Mouse (Mus musculus) left cerebral cortex, postnatal 14 days (tissue): ENCODE measurements around the gene Arid1b. TPM values are rescaled to one million over a fixed set of nuclear protein-coding genes. Genes with fewer than 3 reads are reported as not detected.

ENCODE experiments used
- DNase-seq, 2 experiments: peaks; one replicate each; pipeline ENCODE4 v3.0.0; 2021 to 2022; ENCODE audit warnings: low spot score in 2 of 2, mixed read lengths in 1 of 2
- intact Hi-C: fragments of 180-260 bp; cut with DNase I; formaldehyde crosslinking; loops from one replicate; pipeline ENCODE4 v1.15.1; 2025
- total RNA-seq, 2 experiments: library from RNA; stranded (reverse); gene quantifications; 2 replicates each; pipeline ENCODE4 v1.2.3; 2021

The Arid1b gene
- total RNA-seq, 2 experiments from 2014 or later, result 77.7 to 79.6 TPM

- no peak for DNase-seq
- intact Hi-C loops, result no loop called here
Measured at GRCm38 (mm10) chr17:5125856-5126806, 132.0 kb downstream of the Arid1b start.

GRCm38 (mm10) chr17:5129606-5130005, 135.5 kb downstream of the Arid1b start:
- intact Hi-C loops, result no loop called here
- DNase-seq, result no peak

GRCm38 (mm10) chr17:5130116-5130515, 136.0 kb downstream of the Arid1b start:
- DNase-seq, result no peak
- intact Hi-C loops, result no loop called here

GRCm38 (mm10) chr17:5131706-5132105, 137.6 kb downstream of the Arid1b start:
- intact Hi-C loops, result no loop called here
- DNase-seq, result no peak

GRCm38 (mm10) chr17:5132296-5132986, 138.3 kb downstream of the Arid1b start:
- intact Hi-C loops, result no loop called here

GRCm38 (mm10) chr17:5132987-5133355, 138.8 kb downstream of the Arid1b start:
- intact Hi-C loops, result no loop called here
- DNase-seq, result no peak

More at GRCm38 (mm10) chr17:5132296-5132986, 138.3 kb downstream of the Arid1b start:
- no peak for DNase-seq

- intact Hi-C loops, result no loop called here
- no peak for DNase-seq
Measured at GRCm38 (mm10) chr17:5133831-5134230, 139.7 kb downstream of the Arid1b start.

- DNase-seq, result no peak
- intact Hi-C loops, result no loop called here
Measured at GRCm38 (mm10) chr17:5134271-5134670, 140.1 kb downstream of the Arid1b start.

- intact Hi-C loops, result no loop called here
- no peak for DNase-seq
Measured at GRCm38 (mm10) chr17:5137936-5138335, 143.8 kb downstream of the Arid1b start.

GRCm38 (mm10) chr17:5138641-5139205, 144.6 kb downstream of the Arid1b start:
- intact Hi-C loops, result no loop called here

GRCm38 (mm10) chr17:5139553-5139952, 145.4 kb downstream of the Arid1b start:
- intact Hi-C loops, result no loop called here
- no peak for DNase-seq

More at GRCm38 (mm10) chr17:5138641-5139205, 144.6 kb downstream of the Arid1b start:
- DNase-seq, result peak; percentile 85 to 97

GRCm38 (mm10) chr17:5143735-5144439, 149.8 kb downstream of the Arid1b start:
- intact Hi-C loops, result no loop called here
- no peak for DNase-seq

GRCm38 (mm10) chr17:5150660-5151063, 156.5 kb downstream of the Arid1b start:
- intact Hi-C loops, result no loop called here

GRCm38 (mm10) chr17:5151852-5152251, 157.7 kb downstream of the Arid1b start:
- intact Hi-C loops, result no loop called here
- no peak for DNase-seq

More at GRCm38 (mm10) chr17:5150660-5151063, 156.5 kb downstream of the Arid1b start:
- DNase-seq, result no peak

GRCm38 (mm10) chr17:5153461-5153860, 159.3 kb downstream of the Arid1b start:
- intact Hi-C loops, result no loop called here
- DNase-seq, result no peak

GRCm38 (mm10) chr17:5154322-5154721, 160.2 kb downstream of the Arid1b start:
- DNase-seq, result no peak
- intact Hi-C loops, result no loop called here

- DNase-seq, result no peak
- intact Hi-C loops, result no loop called here
Measured at GRCm38 (mm10) chr17:5157609-5158008, 163.5 kb downstream of the Arid1b start.

- intact Hi-C loops, result no loop called here
- no peak for DNase-seq
Measured at GRCm38 (mm10) chr17:5162525-5162924, 168.4 kb downstream of the Arid1b start.

GRCm38 (mm10) chr17:5163251-5163826, 169.2 kb downstream of the Arid1b start:
- intact Hi-C loops, result no loop called here
- DNase-seq, result no peak
